Mouse (Mus musculus) testis, adult 2 months (tissue): ENCODE results near the gene Kdm5b. TPM values are rescaled to one million over a fixed set of nuclear protein-coding genes. Genes with fewer than 3 reads are reported as not detected.

Experiments used
- H3K27ac ChIP-seq: fragments of 200-500 bp; 2 replicates; pipeline ENCODE4 v1.5.1; 2012; ENCODE audit warnings: low read depth, low read length; ENCODE audit not compliant: control insufficient read depth, insufficient read depth
- H3K27me3 ChIP-seq: fragments of 200-500 bp; 2 replicates; pipeline ENCODE4 v1.6.1; 2012; ENCODE audit warnings: mild to moderate bottlenecking, low read length, moderate library complexity; ENCODE audit not compliant: control insufficient read depth, insufficient read depth
- H3K36me3 ChIP-seq: fragments of 200-500 bp; 2 replicates; pipeline ENCODE4 v1.6.1; 2012; ENCODE audit warnings: mild to moderate bottlenecking, low read length; ENCODE audit not compliant: control insufficient read depth, insufficient read depth
- H3K4me1 ChIP-seq: fragments of 200-500 bp; 2 replicates; pipeline ENCODE4 v1.6.1; 2012; ENCODE audit warnings: low read length; ENCODE audit not compliant: control insufficient read depth, insufficient read depth
- H3K4me3 ChIP-seq: fragments of 200-500 bp; 2 replicates; pipeline ENCODE4 v1.5.1; 2012; ENCODE audit warnings: low read depth, mild to moderate bottlenecking, low read length, moderate library complexity, mixed read lengths; ENCODE audit not compliant: control insufficient read depth
- CTCF ChIP-seq: fragments of 200-500 bp; IDR thresholded peaks from 2 replicates; pipeline ENCODE4 v1.5.1; 2012; ENCODE audit warnings: low read depth, mild to moderate bottlenecking, inconsistent platforms, low read length, moderate library complexity; ENCODE audit not compliant: control insufficient read depth, insufficient read depth, insufficient replicate concordance
- POLR2A ChIP-seq: fragments of 200-500 bp; IDR thresholded peaks from 2 replicates; pipeline ENCODE4 v1.6.1; 2012; ENCODE audit warnings: low read depth, mild to moderate bottlenecking, inconsistent platforms, low read length, moderate library complexity; ENCODE audit not compliant: control insufficient read depth
- polyA plus RNA-seq: library from polyadenylated mRNA; depleted of rRNA; stranded (reverse); fragments of >200 nt; gene quantifications from 2 replicates; pipeline ENCODE4 v1.2.3, GENCODE M21; 2012

Gene Kdm5b
- polyA plus RNA-seq, 1 experiment, result 43.6 TPM

DNA sequence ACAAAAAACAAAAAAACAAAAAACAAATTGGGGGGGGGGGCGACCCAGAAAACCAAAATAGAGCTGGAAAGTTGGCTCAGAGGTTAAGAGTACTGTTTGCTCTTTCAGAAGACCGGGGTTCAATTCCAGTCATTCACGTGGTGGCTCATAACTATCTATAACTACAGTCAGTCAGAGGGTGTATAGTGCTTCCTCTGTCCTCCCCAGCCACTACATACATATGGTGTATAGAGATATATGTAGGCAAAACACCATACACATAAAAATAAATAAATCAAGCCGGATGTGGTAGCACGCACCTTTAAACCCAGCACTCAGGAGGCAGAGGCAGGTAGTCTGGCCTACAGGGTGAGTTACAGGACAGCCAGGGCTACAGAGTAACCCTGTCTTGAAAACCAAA is 54.6 kb downstream of the Kdm5b start:
- no peak overlapping the region for H3K27ac ChIP-seq
- peaks cover 6% of the 10 kb centered on the region for H3K36me3 ChIP-seq
- H3K4me1 ChIP-seq, result no peaks in the 10 kb centered on the region
- no peak overlapping the region for H3K4me3 ChIP-seq
- no peaks in the 10 kb centered on the region for H3K27me3 ChIP-seq
- TF ChIP-seq CTCF (no peak), POLR2A (no peak)

DNA sequence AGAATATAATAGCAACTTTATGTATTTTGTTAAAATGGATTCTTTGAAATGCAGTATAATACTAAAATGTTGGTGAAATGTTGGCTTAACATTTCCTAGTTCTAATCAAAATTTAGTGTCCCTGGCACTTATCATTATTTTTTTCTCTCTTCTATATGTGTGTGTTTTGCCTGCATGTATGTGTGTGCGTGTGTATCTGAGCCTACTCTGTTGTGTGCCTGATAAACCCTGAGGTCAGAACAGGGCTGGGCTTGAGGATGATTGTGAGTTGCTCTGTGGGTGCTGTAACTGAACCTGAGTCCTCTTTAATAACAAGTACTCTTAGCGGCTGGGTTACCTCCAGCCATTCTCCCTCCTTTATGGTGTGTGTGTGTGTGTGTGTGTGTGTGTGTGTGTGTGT is 55.0 kb downstream of the Kdm5b start:
- TF ChIP-seq POLR2A (no peak), CTCF (no peak)
- no peak overlapping the region for H3K4me3 ChIP-seq
- no peaks in the 10 kb centered on the region for H3K4me1 ChIP-seq
- no peak overlapping the region for H3K27ac ChIP-seq
- H3K27me3 ChIP-seq, result no peaks in the 10 kb centered on the region
- H3K36me3 ChIP-seq, result peaks cover 6% of the 10 kb centered on the region

GRCm38 (mm10) chr1:134617656-134618055 is 57.7 kb downstream of the Kdm5b start:
- TF ChIP-seq CTCF (no peak), POLR2A (no peak)
- H3K4me1 ChIP-seq, result no peaks in the 10 kb centered on the region
- H3K27ac ChIP-seq, result no peak overlapping the region
- peaks cover 4% of the 10 kb centered on the region; the same call in 1 of the 2 replicates for H3K36me3 ChIP-seq
- no peaks in the 10 kb centered on the region for H3K27me3 ChIP-seq
- H3K4me3 ChIP-seq, result no peak overlapping the region

- TF ChIP-seq POLR2A (no peak), CTCF (no peak)
- no peaks in the 10 kb centered on the region for H3K4me1 ChIP-seq
- H3K36me3 ChIP-seq, result peaks cover 8% of the 10 kb centered on the region
- H3K4me3 ChIP-seq, result no peak overlapping the region
- H3K27ac ChIP-seq, result no peak overlapping the region
- H3K27me3 ChIP-seq, result no peaks in the 10 kb centered on the region
Observed at GRCm38 (mm10) chr1:134625325-134625724, 65.4 kb downstream of the Kdm5b start.

DNA sequence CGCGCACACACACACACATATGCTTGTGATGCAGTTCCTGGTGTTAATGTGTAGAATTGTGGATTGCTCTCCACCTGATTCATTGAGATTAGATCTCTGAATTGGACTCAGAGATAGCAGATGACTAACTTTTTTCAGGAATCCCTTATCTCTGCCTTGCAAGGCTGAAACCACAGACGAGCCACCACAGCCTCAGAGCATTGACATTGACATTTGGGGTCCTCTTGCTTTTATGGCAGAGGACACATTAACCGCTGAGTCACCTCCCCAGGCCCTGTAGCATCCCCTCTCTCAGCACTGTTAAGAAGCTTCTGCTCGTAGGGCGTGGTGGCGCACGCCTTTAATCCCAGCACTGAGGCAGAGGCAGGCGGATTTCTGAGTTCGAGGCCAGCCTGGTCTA is 69.5 kb downstream of the Kdm5b start:
- H3K36me3 ChIP-seq, result peaks cover 8% of the 10 kb centered on the region
- H3K4me3 ChIP-seq, result no peak overlapping the region
- no peaks in the 10 kb centered on the region for H3K27me3 ChIP-seq
- H3K27ac ChIP-seq, result no peak overlapping the region
- H3K4me1 ChIP-seq, result no peaks in the 10 kb centered on the region
- TF ChIP-seq CTCF (no peak), POLR2A (no peak)

DNA sequence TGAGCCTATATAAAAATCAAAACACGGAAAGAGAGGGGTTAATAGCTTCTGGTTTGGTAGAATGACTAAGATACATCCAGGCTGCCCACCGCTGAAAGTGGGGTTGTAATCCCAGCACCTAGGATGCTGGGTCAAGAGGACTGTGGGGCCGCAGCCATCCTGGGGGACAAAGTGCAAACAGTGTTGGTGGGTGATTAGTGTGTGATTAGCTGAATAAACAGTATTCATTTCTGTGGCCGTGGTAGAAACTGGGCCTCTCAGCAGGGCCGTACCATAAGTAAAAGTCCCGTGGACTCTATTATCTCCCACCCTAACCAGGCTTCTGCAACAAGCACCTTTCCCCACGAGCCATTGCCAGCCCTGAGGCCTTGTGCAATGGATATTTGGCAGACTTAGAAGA is 74.3 kb downstream of the Kdm5b start:
- Histone ChIP-seq H3K27ac (no peak overlapping the region), H3K4me3 (no peak overlapping the region), H3K27me3 (no peaks in the 10 kb centered on the region), H3K4me1 (no peaks in the 10 kb centered on the region), H3K36me3 (peaks cover 1% of the 10 kb centered on the region; the same call in 1 of the 2 replicates)
- TF ChIP-seq CTCF (no peak), POLR2A (no peak)

DNA sequence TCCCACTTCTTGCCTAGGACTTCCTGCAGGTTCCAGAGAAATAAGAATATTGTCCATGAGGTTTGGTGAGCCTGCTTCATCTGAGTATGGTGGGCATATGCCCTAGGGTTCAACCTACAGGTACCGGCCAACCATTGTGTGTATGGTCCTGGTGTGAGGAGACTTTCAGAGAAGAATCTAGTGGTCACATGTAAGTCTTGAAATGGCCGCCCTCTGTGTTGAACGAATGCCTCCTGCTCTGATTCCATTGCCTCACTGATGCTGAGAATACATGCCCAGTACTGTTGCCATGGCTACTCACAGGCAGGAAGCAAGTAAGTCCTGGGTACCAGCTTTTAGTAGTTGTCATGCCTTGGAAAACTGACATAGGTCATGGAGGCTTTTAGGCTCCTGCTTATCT is 76.3 kb downstream of the Kdm5b start:
- H3K36me3 ChIP-seq, result peaks cover 1% of the 10 kb centered on the region; the same call in 1 of the 2 replicates
- TF ChIP-seq CTCF (no peak), POLR2A (no peak)
- H3K4me1 ChIP-seq, result no peaks in the 10 kb centered on the region

GRCm38 (mm10) chr1:134636684-134637083 is 76.7 kb downstream of the Kdm5b start:
- H3K27me3 ChIP-seq, result no peaks in the 10 kb centered on the region
- H3K27ac ChIP-seq, result no peak overlapping the region
- H3K36me3 ChIP-seq, result no peaks in the 10 kb centered on the region
- H3K4me3 ChIP-seq, result no peak overlapping the region
- H3K4me1 ChIP-seq, result no peaks in the 10 kb centered on the region
- no peak for TF ChIP-seq CTCF
- TF ChIP-seq POLR2A, result no peak

More for the DNA sequence above, 76.3 kb downstream of the Kdm5b start:
- H3K27ac ChIP-seq, result no peak overlapping the region
- no peaks in the 10 kb centered on the region for H3K27me3 ChIP-seq
- H3K4me3 ChIP-seq, result no peak overlapping the region
